Comparison of ENCODE assay signal across 1 mouse cellular context in the genomic region with DNA sequence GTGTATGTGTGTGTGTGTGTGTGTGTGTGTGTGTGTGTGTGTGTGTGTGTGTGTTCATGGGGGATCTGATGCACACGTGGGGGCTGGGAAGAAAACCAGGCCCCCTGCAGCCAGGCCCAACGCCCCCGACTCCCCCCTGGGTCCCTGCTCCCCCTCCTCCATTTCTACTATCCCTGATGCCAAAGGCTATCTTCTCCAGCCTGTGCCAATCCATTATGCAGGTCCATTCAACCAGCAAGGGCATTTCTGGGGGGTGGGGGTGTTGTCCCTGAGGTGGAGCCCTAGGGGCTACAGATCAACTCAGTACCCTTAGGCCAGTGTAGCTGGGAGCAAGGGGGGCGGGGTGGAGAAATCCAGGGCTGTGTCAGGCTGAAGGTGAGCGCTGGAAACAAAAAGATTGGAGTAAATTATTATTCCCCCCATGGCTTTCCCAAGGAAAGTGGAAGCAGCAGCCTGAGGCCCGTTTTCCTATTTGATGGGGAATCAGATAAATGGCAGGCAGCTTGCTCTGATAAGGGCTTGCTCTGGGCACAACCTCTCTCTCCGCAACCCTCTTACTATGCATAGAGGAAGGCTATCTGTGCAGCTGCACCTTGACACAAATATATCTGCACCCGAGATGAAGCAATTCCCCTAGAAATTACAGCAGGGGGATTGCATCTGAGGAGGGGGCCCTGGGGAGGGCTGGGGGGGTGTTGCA.
TF ChIP-seq lines count a peak whose summit lies in the region.

No protein-coding gene starts in this region.

TF ChIP-seq in MEL, 35 proteins besides CTCF, POLR2A, EP300 and RAD21:
- TF ChIP-seq NELFE (IDR thresholded peaks at IDR 0.05; ENCODE audit: low read depth, low read length) = no peak
- no peak for TF ChIP-seq MXI1 (IDR thresholded peaks at IDR 0.05; ENCODE audit: low read depth, low read length)
- peak; percentile 47; the same call in 1 of the 2 replicates for TF ChIP-seq TCF12 (IDR thresholded peaks at IDR 0.05; ENCODE audit: low read depth, low read length)
- no peak for TF ChIP-seq ELF1 (IDR thresholded peaks at IDR 0.05; ENCODE audit: low read depth, low read length)
- TF ChIP-seq ETS1 (IDR thresholded peaks at IDR 0.05; ENCODE audit: low read depth, low read length) = no peak
- TF ChIP-seq KAT2A (conservative IDR thresholded peaks at IDR 0.05; ENCODE audit: low read depth, low read length) = no peak
- TF ChIP-seq ZC3H11A (IDR thresholded peaks at IDR 0.05; ENCODE audit: low read depth, low read length) = no peak
- TF ChIP-seq RCOR1 (IDR thresholded peaks at IDR 0.05; ENCODE audit: low read depth, low read length) = no peak
- TF ChIP-seq BHLHE40 (IDR thresholded peaks at IDR 0.05; ENCODE audit: borderline replicate concordance, low read depth, low read length) = no peak
- TF ChIP-seq HCFC1 (IDR thresholded peaks at IDR 0.05; ENCODE audit: low read depth, low read length) = no peak
- TF ChIP-seq JUND (IDR thresholded peaks at IDR 0.05; ENCODE audit: low read depth, low read length) = no peak
- no peak for TF ChIP-seq TBP (IDR thresholded peaks at IDR 0.05; ENCODE audit: low read depth, low read length)
- TF ChIP-seq ZMIZ1 (IDR thresholded peaks at IDR 0.05; ENCODE audit: low read depth, low read length) = no peak
- peak; percentile 25; the same call in 1 of the 2 replicates for TF ChIP-seq GATA1 (IDR thresholded peaks at IDR 0.05; ENCODE audit: low read depth, low read length)
